Mouse (Mus musculus): ENCODE results near the gene Lix1. TPM values are rescaled to one million over a fixed set of nuclear protein-coding genes. Genes with fewer than 3 reads are reported as not detected.
"Not testable (repeated sequence)": the region's sequence is repeated elsewhere in the genome, so short reads cannot be mapped to it uniquely, and the experiment has no call there.

Gene Lix1
- polyA plus RNA-seq, 1 experiment: not detected

DNA sequence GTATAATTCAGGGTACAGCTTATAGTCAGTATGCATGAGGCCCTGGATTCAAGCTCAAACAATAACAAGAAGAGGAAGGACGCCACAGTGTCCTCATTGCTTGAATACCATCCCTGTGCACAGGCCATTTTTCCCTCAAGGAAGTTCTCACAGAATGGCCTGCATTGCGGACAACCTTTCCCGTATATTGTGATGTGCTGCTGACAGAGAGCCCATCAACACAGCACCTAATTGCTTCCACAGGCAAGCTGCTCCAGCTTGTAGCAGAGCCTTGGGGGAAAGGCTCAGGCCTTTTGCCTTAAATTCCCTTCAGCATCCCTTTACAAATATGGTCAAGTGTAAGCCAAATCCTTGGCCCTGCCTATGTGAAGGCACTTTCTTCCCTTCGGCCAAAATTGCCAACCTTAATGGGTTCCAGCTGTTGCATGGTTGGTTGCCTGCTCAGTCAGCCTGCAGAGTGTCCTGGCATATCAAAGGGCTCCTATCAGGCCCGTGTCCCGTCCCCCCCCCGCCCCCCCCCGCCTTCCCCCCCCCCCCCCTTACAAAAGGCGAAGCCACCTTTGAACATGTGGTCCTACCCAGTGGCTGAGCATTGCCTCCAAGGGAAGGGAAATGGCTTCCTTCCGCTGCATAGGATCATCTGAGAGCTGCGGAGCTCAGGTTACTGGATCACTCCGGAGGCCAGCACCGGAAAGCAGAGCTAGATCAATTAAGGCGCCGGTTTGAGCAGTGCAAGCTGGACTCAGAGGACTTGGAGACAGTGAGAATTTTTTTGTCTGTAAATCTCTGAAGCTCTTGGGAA, 88.5 kb downstream of the Lix1 start:
- no peak overlapping the region for H3K27ac ChIP-seq (ENCODE audit: insufficient read depth, low read depth, low read length)
- no peaks in the 10 kb centered on the region for H3K4me1 ChIP-seq (ENCODE audit: control insufficient read depth, insufficient read depth, low read length)
- TF ChIP-seq CTCF (IDR thresholded peaks at IDR 0.05; ENCODE audit: low read depth, low read length) (no peak), POLR2A (IDR thresholded peaks at IDR 0.05; ENCODE audit: borderline replicate concordance, low read depth, low read length) (no peak)
- no peak overlapping the region for H3K4me3 ChIP-seq (ENCODE audit: insufficient read depth, low read length)

DNA sequence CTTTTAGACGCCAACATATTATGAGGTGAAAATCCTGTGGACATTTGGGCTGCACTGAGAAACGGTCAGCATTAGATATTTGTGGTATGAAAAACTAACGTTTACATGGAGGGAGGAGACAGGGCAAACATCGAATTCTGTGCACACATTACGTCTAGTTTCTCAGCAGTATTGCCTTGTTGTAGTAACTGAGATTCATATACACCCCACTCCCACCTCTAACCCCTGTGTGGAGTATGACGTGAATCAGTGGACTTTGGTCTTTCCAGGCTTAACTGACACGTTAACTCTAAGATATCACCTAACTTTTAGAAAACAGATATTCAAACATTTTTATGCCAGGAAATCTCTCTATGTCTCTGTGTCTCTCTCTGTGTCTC, 89.1 kb downstream of the Lix1 start:
- Histone ChIP-seq H3K4me1 (ENCODE audit: control insufficient read depth, insufficient read depth, low read length) (no peaks in the 10 kb centered on the region), H3K4me3 (ENCODE audit: insufficient read depth, low read length) (no peak overlapping the region), H3K27ac (ENCODE audit: insufficient read depth, low read depth, low read length) (no peak overlapping the region)
- TF ChIP-seq POLR2A (IDR thresholded peaks at IDR 0.05; ENCODE audit: borderline replicate concordance, low read depth, low read length): no peak
- no peak for TF ChIP-seq CTCF (IDR thresholded peaks at IDR 0.05; ENCODE audit: low read depth, low read length)

DNA sequence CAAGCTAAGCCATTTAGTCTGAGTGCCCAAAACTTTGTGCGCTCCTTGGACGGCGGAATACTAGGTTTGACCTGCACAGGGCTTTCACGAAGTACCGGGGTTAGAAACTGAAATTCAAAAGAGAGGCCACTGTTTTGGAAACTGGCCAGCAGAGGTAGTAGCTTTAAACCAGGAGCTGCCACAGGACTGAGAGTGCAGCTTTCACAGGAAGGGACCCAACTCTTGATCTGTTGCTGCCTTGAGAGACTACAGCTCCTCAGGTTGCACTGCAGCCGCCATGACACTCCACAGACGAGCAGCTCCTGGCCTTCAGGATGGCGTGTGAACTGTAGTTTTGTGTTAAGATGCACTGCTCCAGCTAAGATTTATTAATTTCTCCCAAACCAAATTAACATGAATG, 89.6 kb downstream of the Lix1 start:
- Histone ChIP-seq H3K4me1 (ENCODE audit: control insufficient read depth, insufficient read depth, low read length) (no peaks in the 10 kb centered on the region), H3K27ac (ENCODE audit: insufficient read depth, low read depth, low read length) (no peak overlapping the region)
- TF ChIP-seq POLR2A (IDR thresholded peaks at IDR 0.05; ENCODE audit: borderline replicate concordance, low read depth, low read length): no peak
- no peak for TF ChIP-seq CTCF (IDR thresholded peaks at IDR 0.05; ENCODE audit: low read depth, low read length)

DNA sequence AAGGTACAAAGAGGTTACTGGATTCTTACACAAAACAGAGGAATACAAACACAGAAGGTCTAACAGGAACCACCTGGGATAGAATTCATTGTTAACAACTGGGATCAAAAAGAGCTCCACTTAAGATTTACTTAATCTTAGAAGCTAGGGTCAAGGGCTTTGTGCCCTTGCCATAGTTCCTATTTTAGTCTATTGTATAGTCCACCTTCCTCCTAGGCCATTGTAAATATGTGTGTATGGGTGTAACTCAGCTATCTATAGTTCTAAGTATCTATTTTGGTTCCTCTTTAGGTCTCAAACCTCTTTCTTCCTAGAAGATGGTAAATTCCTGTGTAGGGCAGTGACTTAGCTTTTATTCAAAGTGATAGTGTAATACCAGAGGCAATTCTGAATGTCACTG, 93.8 kb downstream of the Lix1 start:
- not testable (repeated sequence) for H3K4me1 ChIP-seq (ENCODE audit: control insufficient read depth, insufficient read depth, low read length); H3K27ac ChIP-seq (ENCODE audit: insufficient read depth, low read depth, low read length)

More for the DNA sequence above, 89.6 kb downstream of the Lix1 start:
- H3K4me3 ChIP-seq (ENCODE audit: insufficient read depth, low read length): no peak overlapping the region

DNA sequence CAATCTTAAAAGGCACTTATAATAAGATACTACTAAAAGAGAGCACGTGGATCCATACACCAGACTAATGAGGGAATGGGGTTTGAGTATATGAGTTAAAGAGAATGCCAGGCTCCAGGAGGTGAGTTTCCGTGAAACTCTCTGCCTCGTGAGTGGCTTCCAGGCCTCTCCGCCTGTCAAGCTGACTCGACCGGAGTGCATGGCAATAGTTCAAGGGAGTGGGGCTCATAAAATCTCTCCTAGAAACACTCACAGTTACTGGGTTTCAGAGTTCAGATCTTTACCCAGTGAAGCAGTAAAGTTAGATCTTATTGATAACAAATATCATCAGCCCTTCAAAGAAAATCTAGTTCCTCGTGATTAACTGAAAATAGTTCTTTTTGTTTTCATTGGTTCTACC, 94.3 kb downstream of the Lix1 start:
- Histone ChIP-seq H3K4me1 (ENCODE audit: control insufficient read depth, insufficient read depth, low read length) (no peaks in the 10 kb centered on the region), H3K4me3 (ENCODE audit: insufficient read depth, low read length) (no peak overlapping the region), H3K27ac (ENCODE audit: insufficient read depth, low read depth, low read length) (no peak overlapping the region)
- no peak for TF ChIP-seq POLR2A (IDR thresholded peaks at IDR 0.05; ENCODE audit: borderline replicate concordance, low read depth, low read length)
- no peak for TF ChIP-seq CTCF (IDR thresholded peaks at IDR 0.05; ENCODE audit: low read depth, low read length)

More for the DNA sequence above, 93.8 kb downstream of the Lix1 start:
- not testable (repeated sequence) for H3K4me3 ChIP-seq (ENCODE audit: insufficient read depth, low read length)

DNA sequence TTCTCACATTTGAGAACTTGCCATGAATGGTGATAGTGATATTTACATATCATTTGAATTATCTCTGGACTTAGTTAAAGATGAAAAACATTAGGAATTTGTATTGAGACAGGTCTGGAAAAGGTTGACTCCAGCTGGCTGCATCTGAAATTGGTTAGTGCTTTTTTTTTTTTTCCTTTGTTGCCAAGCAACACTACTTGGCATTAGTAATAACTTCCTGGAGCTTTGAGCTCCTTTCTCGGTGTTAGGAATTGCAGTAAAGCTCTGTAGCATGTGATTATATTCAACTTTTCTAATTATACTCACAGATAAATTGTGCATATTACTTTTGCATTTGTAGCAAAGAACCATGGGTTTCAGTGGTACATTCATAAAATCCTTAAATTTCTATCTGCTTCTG, 96.4 kb downstream of the Lix1 start:
- no peak overlapping the region for H3K4me3 ChIP-seq (ENCODE audit: insufficient read depth, low read length)
- H3K27ac ChIP-seq (ENCODE audit: insufficient read depth, low read depth, low read length): no peak overlapping the region
- TF ChIP-seq POLR2A (IDR thresholded peaks at IDR 0.05; ENCODE audit: borderline replicate concordance, low read depth, low read length) (no peak), CTCF (IDR thresholded peaks at IDR 0.05; ENCODE audit: low read depth, low read length) (no peak)
- H3K4me1 ChIP-seq (ENCODE audit: control insufficient read depth, insufficient read depth, low read length): no peaks in the 10 kb centered on the region

DNA sequence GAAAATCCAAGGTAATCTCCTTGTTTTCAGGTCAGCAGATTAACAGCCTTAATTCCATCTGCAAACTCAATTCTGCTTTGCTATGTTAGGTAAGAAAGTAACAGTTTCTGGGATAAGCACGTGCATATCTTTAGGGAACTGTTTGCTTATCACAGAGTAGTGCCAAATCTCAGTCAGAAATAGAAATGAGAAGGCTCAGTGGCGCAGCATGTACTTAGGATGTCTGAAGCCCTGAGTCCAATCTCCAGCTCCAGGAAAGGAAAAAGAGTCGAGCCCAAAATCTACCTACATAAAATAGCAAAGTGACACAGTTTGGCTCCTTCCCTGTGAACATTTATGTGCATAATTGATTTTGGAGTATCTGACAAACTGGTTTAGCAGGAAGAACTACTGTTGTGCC, 96.8 kb downstream of the Lix1 start:
- Histone ChIP-seq H3K4me3 (ENCODE audit: insufficient read depth, low read length) (no peak overlapping the region), H3K4me1 (ENCODE audit: control insufficient read depth, insufficient read depth, low read length) (no peaks in the 10 kb centered on the region)
- TF ChIP-seq CTCF (IDR thresholded peaks at IDR 0.05; ENCODE audit: low read depth, low read length) (no peak), POLR2A (IDR thresholded peaks at IDR 0.05; ENCODE audit: borderline replicate concordance, low read depth, low read length) (no peak)

DNA sequence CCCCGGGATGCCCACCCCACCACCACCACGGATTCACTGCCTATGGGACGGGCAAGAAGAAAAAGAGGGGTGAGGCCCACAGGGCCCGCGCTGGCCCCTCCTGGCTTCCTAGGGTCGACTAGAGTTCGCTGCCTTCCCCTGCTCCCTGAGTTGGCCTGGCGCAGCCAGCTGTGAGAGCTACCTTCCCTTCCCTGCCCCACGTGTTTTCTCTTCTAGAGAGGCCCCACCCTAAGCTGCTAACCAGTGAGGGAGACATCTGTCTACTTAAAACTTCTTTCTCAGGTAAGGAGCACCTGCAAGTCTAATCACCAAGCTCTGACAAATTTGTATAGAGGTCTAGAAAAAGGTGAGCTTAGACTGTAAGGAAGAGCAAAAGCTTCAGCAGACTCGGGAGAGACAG, 104.2 kb downstream of the Lix1 start:
- no peak overlapping the region for H3K4me3 ChIP-seq (ENCODE audit: insufficient read depth, low read length)
- TF ChIP-seq CTCF (IDR thresholded peaks at IDR 0.05; ENCODE audit: low read depth, low read length) (no peak), POLR2A (IDR thresholded peaks at IDR 0.05; ENCODE audit: borderline replicate concordance, low read depth, low read length) (no peak)

More for the DNA sequence above, 96.8 kb downstream of the Lix1 start:
- no peak overlapping the region for H3K27ac ChIP-seq (ENCODE audit: insufficient read depth, low read depth, low read length)

More for the DNA sequence above, 104.2 kb downstream of the Lix1 start:
- Histone ChIP-seq H3K4me1 (ENCODE audit: control insufficient read depth, insufficient read depth, low read length) (no peaks in the 10 kb centered on the region), H3K27ac (ENCODE audit: insufficient read depth, low read depth, low read length) (no peak overlapping the region)

Other genes with a start within 250 kb of the Lix1 start
- 15.6 and 17.7 TPM in 2 replicates for gene Riok2, start 28.4 kb upstream of the Lix1 start, polyA plus RNA-seq (2012; ENCODE audit: insufficient read depth, insufficient read length, missing spikeins)
- gene Lnpep, start 222.4 kb downstream of the Lix1 start, polyA plus RNA-seq (2012; ENCODE audit: insufficient read depth, insufficient read length, missing spikeins): 54.1 and 58.0 TPM in 2 replicates